Mouse (Mus musculus) adrenal gland, adult 18-20 months (tissue): ENCODE measurements at regions not wholly inside any gene's neighbourhood (a gene's known extent, or its start where the extent isn't known, plus 50 kb on each side); places are given as distances from the start of the nearest gene placed in this dataset.

ENCODE experiments used
- DNase-seq, 2 experiments: peaks; one replicate each; pipeline ENCODE4 v3.0.0; 2021 to 2022; ENCODE audit warnings: low spot score in 2 of 2

GRCm38 (mm10) chr2:101175124-101175523, 449.4 kb upstream of the Rag2 start:
- DNase-seq, result no peak

GRCm38 (mm10) chr2:101206637-101207036, 417.9 kb upstream of the Rag2 start:
- DNase-seq, result no peak

- no peak for DNase-seq
Observed at GRCm38 (mm10) chr2:101209136-101209535, 415.4 kb upstream of the Rag2 start.

- DNase-seq, result no peak
Observed at GRCm38 (mm10) chr2:101220759-101221158, 403.8 kb upstream of the Rag2 start.

GRCm38 (mm10) chr2:101242983-101243382, 381.5 kb upstream of the Rag2 start:
- no peak for DNase-seq

- DNase-seq, result no peak
Observed at GRCm38 (mm10) chr2:101247133-101247532, 377.4 kb upstream of the Rag2 start.

GRCm38 (mm10) chr2:101252228-101252627, 372.3 kb upstream of the Rag2 start:
- no peak for DNase-seq

GRCm38 (mm10) chr2:101256464-101256863, 368.1 kb upstream of the Rag2 start:
- no peak for DNase-seq

- DNase-seq, result no peak
Observed at GRCm38 (mm10) chr2:101263934-101264333, 360.6 kb upstream of the Rag2 start.

GRCm38 (mm10) chr2:101266685-101267374, 357.7 kb upstream of the Rag2 start:
- no peak for DNase-seq

GRCm38 (mm10) chr2:101274045-101274664, 350.4 kb upstream of the Rag2 start:
- no peak for DNase-seq

GRCm38 (mm10) chr2:101284886-101285285, 339.6 kb upstream of the Rag2 start:
- DNase-seq, result no peak

- DNase-seq, result no peak
Observed at GRCm38 (mm10) chr2:101288119-101288518, 336.4 kb upstream of the Rag2 start.

GRCm38 (mm10) chr2:101289168-101289567, 335.4 kb upstream of the Rag2 start:
- no peak for DNase-seq

GRCm38 (mm10) chr2:101290738-101291137, 333.8 kb upstream of the Rag2 start:
- no peak for DNase-seq

- DNase-seq, result no peak
Observed at GRCm38 (mm10) chr2:101295678-101296368, 328.7 kb upstream of the Rag2 start.

GRCm38 (mm10) chr2:101296369-101296682, 328.2 kb upstream of the Rag2 start:
- DNase-seq, result no peak

- DNase-seq, result no peak
Observed at GRCm38 (mm10) chr2:101296778-101297177, 327.7 kb upstream of the Rag2 start.

- DNase-seq, result no peak
Observed at GRCm38 (mm10) chr2:101299126-101299525, 325.4 kb upstream of the Rag2 start.

GRCm38 (mm10) chr2:101300106-101300505, 324.4 kb upstream of the Rag2 start:
- DNase-seq, result no peak

GRCm38 (mm10) chr2:101321286-101321914, 303.1 kb upstream of the Rag2 start:
- no peak for DNase-seq

- no peak for DNase-seq
Observed at GRCm38 (mm10) chr2:101356709-101357108, 267.8 kb upstream of the Rag2 start.
